Mouse (Mus musculus) layer of hippocampus, postnatal 25 days (tissue): Measurements from ENCODE around the gene Jak3. TPM values are rescaled to one million over a fixed set of nuclear protein-coding genes. Genes with fewer than 3 reads are reported as not detected.
A peak's percentile ranks its signal among the peaks of the same experiment; 100 is the strongest.

Experiments used
- DNase-seq, 2 experiments: peaks; one replicate each; pipeline ENCODE4 v3.0.0; 2022; ENCODE audit warnings: mixed read lengths in 2 of 2, low spot score in 1 of 2; ENCODE audit errors: extremely low spot score in 1 of 2
- total RNA-seq, 2 experiments: library from RNA; stranded (reverse); gene quantifications; 2 replicates each; pipeline ENCODE4 v1.2.3; 2021

The Jak3 gene
- total RNA-seq, 2 experiments from 2014 or later, result 4.9 to 5.6 TPM

- DNase-seq, result peak; percentile 82 to 92
Observed at GRCm38 (mm10) chr8:71660325-71661120, 15.6 kb upstream of the Jak3 start.

- DNase-seq, result no peak
Observed at GRCm38 (mm10) chr8:71665331-71666130, 10.6 kb upstream of the Jak3 start.

- no peak for DNase-seq
Observed at GRCm38 (mm10) chr8:71666855-71667254, 9.2 kb upstream of the Jak3 start.

GRCm38 (mm10) chr8:71667256-71667655, 8.8 kb upstream of the Jak3 start:
- DNase-seq, result no peak

GRCm38 (mm10) chr8:71668220-71668975, 7.7 kb upstream of the Jak3 start:
- no peak for DNase-seq

- DNase-seq, result no peak
Observed at GRCm38 (mm10) chr8:71670198-71670597, 5.9 kb upstream of the Jak3 start.

- peak; percentile 52 to 61 for DNase-seq
Observed at GRCm38 (mm10) chr8:71670621-71671548, 5.2 kb upstream of the Jak3 start.

GRCm38 (mm10) chr8:71671549-71671965, 4.5 kb upstream of the Jak3 start, which contains the start of gene Unc13a:
Unc13a (minus strand) TSS chr8:71671757.
- peak; percentile 89 to 92 for DNase-seq

- DNase-seq, result no peak
Observed at GRCm38 (mm10) chr8:71672168-71672735, 3.8 kb upstream of the Jak3 start.

- no peak for DNase-seq
Observed at GRCm38 (mm10) chr8:71674071-71674470, 2.0 kb upstream of the Jak3 start.

GRCm38 (mm10) chr8:71675456-71676019, 558 bp upstream of the Jak3 start:
- no peak for DNase-seq

GRCm38 (mm10) chr8:71676803-71677202, 707 bp downstream of the Jak3 start:
- DNase-seq, result no peak

- no peak for DNase-seq
Observed at GRCm38 (mm10) chr8:71677555-71677954, 1.5 kb downstream of the Jak3 start.

GRCm38 (mm10) chr8:71678216-71678615, 2.1 kb downstream of the Jak3 start:
- DNase-seq, result no peak

- DNase-seq, result no peak
Observed at GRCm38 (mm10) chr8:71679116-71679515, 3.0 kb downstream of the Jak3 start.

- no peak for DNase-seq
Observed at GRCm38 (mm10) chr8:71679550-71680168, 3.6 kb downstream of the Jak3 start.

GRCm38 (mm10) chr8:71680471-71680870, 4.4 kb downstream of the Jak3 start:
- no peak for DNase-seq

- DNase-seq, result no peak
Observed at GRCm38 (mm10) chr8:71681369-71681915, 5.3 kb downstream of the Jak3 start.
